Mouse (Mus musculus) stomach, embryonic 16.5 days (tissue): ENCODE results near the gene Hivep3. TPM values are rescaled to one million over a fixed set of nuclear protein-coding genes. Genes with fewer than 3 reads are reported as not detected.
A peak's percentile ranks its signal among the peaks of the same experiment; 100 is the strongest.

Experiments used
- ATAC-seq: fragments of 200-750 bp; cut with Nextera tagmentation; 2 replicates; pipeline ENCODE4 v1.8.0; 2017; ENCODE audit warnings: moderate number of reproducible peaks, moderate TSS enrichment; ENCODE audit not compliant: insufficient read depth, low FRiP score
- H3K27ac ChIP-seq: fragments of 300-500 bp; sonication (generic); 2 replicates; pipeline ENCODE4 v1.5.1; 2014; ENCODE audit warnings: low read length
- H3K27me3 ChIP-seq: fragments of 300-500 bp; sonication (generic); 2 replicates; pipeline ENCODE4 v1.6.1; 2014; ENCODE audit warnings: low read length, control low read depth, mixed read lengths; ENCODE audit not compliant: control insufficient read depth, insufficient read depth
- H3K36me3 ChIP-seq: fragments of 300-500 bp; sonication (generic); 2 replicates; pipeline ENCODE4 v1.6.1; 2014; ENCODE audit warnings: low read length; ENCODE audit not compliant: control insufficient read depth, insufficient read depth
- H3K4me1 ChIP-seq: fragments of 300-500 bp; sonication (generic); 2 replicates; pipeline ENCODE4 v1.6.1; 2014; ENCODE audit warnings: low read length, control low read depth, mixed read lengths; ENCODE audit not compliant: control insufficient read depth, insufficient read depth
- H3K4me2 ChIP-seq: fragments of 300-500 bp; sonication (generic); 2 replicates; pipeline ENCODE4 v1.6.1; 2014; ENCODE audit warnings: low read depth, low read length, mixed read lengths
- H3K4me3 ChIP-seq: fragments of 300-500 bp; sonication (generic); replicated peaks from 2 replicates; pipeline ENCODE4 v1.5.1; 2014; ENCODE audit warnings: mild to moderate bottlenecking, low read length
- H3K9ac ChIP-seq: fragments of 300-500 bp; sonication (generic); 2 replicates; pipeline ENCODE4 v1.6.1; 2014; ENCODE audit warnings: low read length
- H3K9me3 ChIP-seq: fragments of 300-500 bp; sonication (generic); replicated peaks from 2 replicates; pipeline ENCODE4 v1.6.1; 2016; ENCODE audit warnings: low read length, control low read depth; ENCODE audit not compliant: control insufficient read depth
- WGBS: fragments of 180-500 bp; shearing (Covaris S2); extraction: QIAGEN DNeasy Blood & Tissue Kit; methylation state at CpG from one replicate; pipeline ENCODE4 v1.1.7; 2014; 5-methylcytosine and 5-hydroxymethylcytosine counted together
- polyA plus RNA-seq: library from polyadenylated mRNA; unstranded; fragments of >200 nt; fragmentation: Nextera tagmentation; extraction: Ambion mirVana; gene quantifications from 2 replicates; pipeline ENCODE4 v1.2.1, GENCODE M21; 2015

Hivep3 gene
- polyA plus RNA-seq, 1 experiment from 2014 or later = 8.8 TPM

DNA sequence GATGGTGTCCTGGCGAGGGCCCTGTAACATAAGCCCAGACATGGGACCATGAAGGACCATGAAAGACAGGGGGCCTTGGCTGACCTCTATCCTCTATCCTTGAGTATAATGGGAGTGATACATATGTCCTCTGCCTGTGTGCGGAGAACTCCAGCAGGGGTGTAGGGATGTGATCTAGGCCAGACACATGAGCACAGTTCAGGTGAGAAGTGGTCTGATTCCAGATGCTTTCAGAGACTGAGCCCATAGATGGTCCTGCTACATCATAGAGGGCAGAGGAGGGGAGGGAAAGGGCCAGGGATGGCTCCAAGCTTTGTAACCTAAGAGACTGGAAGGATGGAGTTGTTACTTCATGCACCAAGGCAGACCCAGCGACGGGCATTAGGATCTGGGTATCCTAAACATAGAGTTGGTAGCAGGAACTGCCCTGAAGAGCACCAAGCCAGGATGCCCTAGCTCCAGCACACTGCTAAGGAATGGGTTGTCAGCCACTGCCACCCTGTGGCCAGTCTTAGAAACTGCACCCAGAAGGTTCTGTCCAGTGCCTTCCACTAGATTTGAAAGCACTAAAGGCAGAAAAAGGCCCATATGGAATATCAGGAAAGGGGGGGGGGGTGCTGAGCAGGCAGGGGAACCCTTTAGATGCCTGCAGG, 395.8 kb downstream of the Hivep3 start:
- Histone ChIP-seq H3K9ac (no peak overlapping the region), H3K4me3 (no peak overlapping the region), H3K27me3 (no peaks in the 10 kb centered on the region), H3K9me3 (no peaks in the 10 kb centered on the region), H3K27ac (no peak overlapping the region), H3K36me3 (no peaks in the 10 kb centered on the region), H3K4me1 (0 out of 2 replicates have a peak, but pooled peaks cover 3% of the 10 kb centered on the region), H3K4me2 (no peak overlapping the region)
- ATAC-seq = peak; percentile 55; the same call in 1 of the 2 replicates
- 47% methylated on average over 4 of the region's 4 CpGs for WGBS

DNA sequence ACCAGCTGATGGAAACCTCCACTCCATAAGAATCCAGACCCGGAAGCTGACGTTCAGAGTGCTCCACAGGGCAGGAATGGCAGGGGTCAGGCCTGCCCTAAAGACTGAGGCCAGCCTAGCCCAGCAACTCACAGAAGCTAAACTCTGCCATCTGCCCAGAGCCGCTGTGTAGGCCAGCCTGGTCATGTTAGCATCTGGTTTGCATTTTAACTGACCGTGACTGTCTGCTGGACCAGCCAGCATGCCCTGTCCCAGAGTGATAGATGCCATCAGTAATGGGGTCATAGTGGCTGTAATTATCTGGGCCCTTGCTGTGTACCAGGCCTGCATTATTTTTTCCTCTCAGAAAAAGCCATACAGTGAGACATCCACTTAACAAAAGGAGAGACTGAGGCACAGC, 397.3 kb downstream of the Hivep3 start:
- 71% methylated on average over 4 of the region's 4 CpGs for WGBS
- 0 out of 2 replicates have a peak, but pooled peaks cover 3% of the 10 kb centered on the region for H3K4me1 ChIP-seq
- no peaks in the 10 kb centered on the region for H3K9me3 ChIP-seq
- no peaks in the 10 kb centered on the region for H3K27me3 ChIP-seq
- no peak overlapping the region for H3K9ac ChIP-seq
- no peaks in the 10 kb centered on the region for H3K36me3 ChIP-seq
- H3K4me2 ChIP-seq = no peak overlapping the region
- no peak overlapping the region for H3K4me3 ChIP-seq
- ATAC-seq = no peak
- H3K27ac ChIP-seq = no peak overlapping the region

DNA sequence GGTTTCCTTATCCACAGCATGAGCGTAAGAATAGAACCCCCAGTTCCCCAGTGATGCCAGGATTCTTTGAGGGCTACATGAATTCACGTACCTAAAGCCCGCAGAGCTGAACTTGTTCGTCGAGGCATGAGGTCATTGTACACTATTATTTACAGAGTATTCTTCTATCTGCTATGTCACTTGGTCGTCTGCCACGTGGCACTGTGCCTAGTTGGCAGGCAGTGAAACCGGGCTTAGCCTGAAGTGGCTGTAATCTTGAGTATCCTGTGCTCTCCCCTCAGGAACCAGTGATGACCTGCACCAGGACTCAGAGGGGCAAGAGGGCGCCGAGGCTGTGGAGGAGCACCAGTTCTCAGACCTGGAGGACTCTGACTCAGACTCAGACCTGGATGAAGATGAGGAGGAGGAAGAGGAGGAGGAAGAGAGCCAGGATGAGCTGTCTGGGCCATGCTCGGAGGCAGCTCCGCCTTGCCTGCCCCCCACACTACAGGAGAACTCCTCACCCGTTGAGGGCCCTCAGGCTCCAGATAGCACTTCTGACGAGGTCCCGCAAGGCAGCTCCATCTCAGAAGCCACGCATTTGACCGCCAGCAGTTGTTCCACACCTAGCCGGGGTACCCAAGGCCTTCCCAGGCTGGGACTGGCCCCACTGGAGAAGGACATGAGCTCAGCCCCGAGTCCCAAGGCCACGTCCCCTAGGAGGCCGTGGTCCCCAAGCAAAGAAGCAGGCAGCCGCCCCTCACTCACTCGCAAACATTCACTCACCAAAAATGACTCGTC, 398.0 kb downstream of the Hivep3 start:
- Histone ChIP-seq H3K27ac (no peak overlapping the region), H3K9me3 (no peaks in the 10 kb centered on the region), H3K36me3 (no peaks in the 10 kb centered on the region), H3K9ac (no peak overlapping the region), H3K4me3 (no peak overlapping the region), H3K27me3 (no peaks in the 10 kb centered on the region), H3K4me1 (0 out of 2 replicates have a peak, but pooled peaks cover 3% of the 10 kb centered on the region), H3K4me2 (no peak overlapping the region)
- 70% methylated on average over 24 of the region's 24 CpGs for WGBS
- no peak for ATAC-seq

DNA sequence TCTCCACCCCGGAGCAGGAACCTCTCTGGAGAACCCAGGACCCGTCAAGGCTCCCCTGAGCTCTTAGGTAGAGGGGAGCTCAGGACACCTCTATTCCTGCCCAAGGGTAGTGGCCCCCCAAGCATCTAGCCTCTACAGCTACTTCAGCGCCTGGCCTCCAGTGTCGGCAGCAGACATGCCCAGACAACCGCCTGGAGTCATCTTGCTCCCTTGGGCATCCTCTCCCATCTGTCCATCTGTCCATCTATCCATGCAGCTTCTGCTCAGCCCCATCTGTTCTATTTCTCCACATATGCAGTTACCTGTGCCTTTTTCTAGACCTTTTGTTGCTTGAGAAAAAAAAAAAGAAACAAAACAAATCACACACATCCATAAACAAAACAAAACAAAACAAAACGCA, 400.6 kb downstream of the Hivep3 start:
- Histone ChIP-seq H3K9me3 (no peaks in the 10 kb centered on the region), H3K4me3 (no peak overlapping the region), H3K9ac (no peak overlapping the region), H3K36me3 (no peaks in the 10 kb centered on the region), H3K27ac (no peak overlapping the region), H3K4me2 (no peak overlapping the region), H3K4me1 (0 out of 2 replicates have a peak, but pooled peaks cover 3% of the 10 kb centered on the region), H3K27me3 (no peaks in the 10 kb centered on the region)
- 80% methylated on average over 6 of the region's 6 CpGs for WGBS
- ATAC-seq = no peak

DNA sequence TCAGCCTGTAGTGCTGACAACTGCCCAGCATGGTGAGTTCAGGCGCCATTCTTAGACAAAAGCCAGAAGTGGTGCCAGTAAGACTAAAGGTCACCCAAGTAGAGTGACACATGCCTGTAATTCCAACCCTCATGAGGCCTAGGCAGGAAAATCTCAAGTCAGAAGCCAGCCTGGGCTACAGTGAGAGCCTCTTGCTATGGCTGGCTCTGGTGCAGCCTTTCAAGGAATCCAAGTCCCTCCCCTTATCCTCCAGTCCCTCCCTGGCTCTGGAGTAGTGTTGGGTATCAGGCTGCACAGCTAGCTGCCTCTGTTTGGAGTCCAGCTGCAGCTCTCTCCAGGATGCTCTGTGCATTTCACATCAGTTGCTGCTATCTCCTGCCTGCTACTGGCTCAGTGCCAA, 408.2 kb downstream of the Hivep3 start:
- ATAC-seq = no peak
- WGBS = 77% methylated on average over 1 of the region's 1 CpGs
- Histone ChIP-seq H3K4me3 (no peak overlapping the region), H3K4me2 (no peak overlapping the region), H3K9ac (no peak overlapping the region), H3K4me1 (peaks cover 7% of the 10 kb centered on the region; the same call in 1 of the 2 replicates), H3K9me3 (no peaks in the 10 kb centered on the region), H3K27me3 (no peaks in the 10 kb centered on the region), H3K36me3 (no peaks in the 10 kb centered on the region), H3K27ac (no peak overlapping the region)

DNA sequence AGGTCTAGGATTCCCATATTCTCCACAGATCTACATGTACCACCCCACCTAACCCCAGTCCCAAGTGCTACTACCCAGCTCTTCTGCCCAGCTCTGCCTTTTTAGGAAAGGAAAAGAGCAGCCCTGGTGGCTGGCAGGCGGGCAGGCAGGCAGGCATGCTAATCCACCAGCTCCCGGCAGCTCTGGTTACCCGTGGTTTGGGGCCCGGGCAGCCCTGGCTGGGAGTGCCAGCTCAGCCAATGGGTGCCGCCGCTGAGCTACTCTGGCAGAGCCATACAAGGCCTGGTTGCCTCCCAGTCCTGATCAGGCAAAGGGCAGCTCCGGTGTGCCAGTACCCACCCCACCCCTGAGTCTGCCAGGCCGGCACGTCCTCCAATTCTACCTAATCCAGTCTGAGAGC, 409.3 kb downstream of the Hivep3 start:
- no peak for ATAC-seq
- Histone ChIP-seq H3K36me3 (no peaks in the 10 kb centered on the region), H3K4me2 (no peak overlapping the region), H3K4me3 (no peak overlapping the region), H3K9me3 (no peaks in the 10 kb centered on the region), H3K27me3 (no peaks in the 10 kb centered on the region; the same call in 1 of the 2 replicates), H3K27ac (no peak overlapping the region), H3K9ac (no peak overlapping the region), H3K4me1 (peaks cover 7% of the 10 kb centered on the region; the same call in 1 of the 2 replicates)
- WGBS = 83% methylated on average over 9 of the region's 9 CpGs

DNA sequence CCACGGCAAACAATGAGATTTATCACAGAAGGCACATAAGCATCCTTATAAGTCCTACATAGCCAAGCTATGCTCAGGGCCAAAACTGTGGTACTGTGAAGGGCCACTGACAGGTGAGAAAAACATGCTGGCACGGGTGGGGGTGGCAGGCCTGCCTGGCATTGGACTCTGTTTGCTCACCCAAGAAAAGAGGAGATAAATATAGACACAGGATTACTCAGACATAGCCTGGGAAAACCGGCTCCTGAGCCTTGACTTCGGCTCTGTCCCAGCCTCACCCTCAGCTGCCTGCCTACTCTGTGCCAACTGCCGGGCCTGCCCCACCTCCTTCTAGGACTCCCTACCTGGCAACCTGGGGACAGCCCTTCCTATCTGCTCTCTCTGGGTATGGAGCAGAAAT, 410.8 kb downstream of the Hivep3 start:
- Histone ChIP-seq H3K4me3 (no peak overlapping the region), H3K36me3 (no peaks in the 10 kb centered on the region), H3K4me2 (no peak overlapping the region), H3K9me3 (no peaks in the 10 kb centered on the region), H3K4me1 (peaks cover 19% of the 10 kb centered on the region), H3K9ac (no peak overlapping the region), H3K27me3 (no peaks in the 10 kb centered on the region; the same call in 1 of the 2 replicates), H3K27ac (no peak overlapping the region)
- ATAC-seq = peak; percentile 38
- 51% methylated on average over 5 of the region's 5 CpGs for WGBS

GRCm38 (mm10) chr4:120145931-120146330, 412.3 kb downstream of the Hivep3 start:
- no peak overlapping the region for H3K9ac ChIP-seq
- no peaks in the 10 kb centered on the region for H3K9me3 ChIP-seq
- WGBS = 54% methylated on average over 8 of the region's 8 CpGs
- peaks cover 19% of the 10 kb centered on the region for H3K4me1 ChIP-seq
- H3K27ac ChIP-seq = no peak overlapping the region
- no peak overlapping the region for H3K4me3 ChIP-seq
- ATAC-seq = no peak
- H3K27me3 ChIP-seq = no peaks in the 10 kb centered on the region; the same call in 1 of the 2 replicates
- H3K4me2 ChIP-seq = no peak overlapping the region
- no peaks in the 10 kb centered on the region for H3K36me3 ChIP-seq
